Mouse (Mus musculus) neural tube, postnatal 0 days (tissue): Measurements from ENCODE around the gene Smc1b. TPM values are rescaled to one million over a fixed set of nuclear protein-coding genes. Genes with fewer than 3 reads are reported as not detected.

Source experiments
- polyA plus RNA-seq: library from polyadenylated mRNA; unstranded; fragments of >200 nt; fragmentation: Nextera tagmentation; extraction: Ambion mirVana; gene quantifications from 2 replicates; pipeline ENCODE4 v1.2.1, GENCODE M21; 2015

Gene Smc1b
- polyA plus RNA-seq, result 0.09 and 0.21 TPM in 2 replicates

GRCm38 (mm10) chr15:85131275-85132192, at the start of gene Smc1b, which contains the start of gene Ribc2:
Gene Smc1b (minus strand): TSS chr15:85131964.
Gene Ribc2 (plus strand): TSS chr15:85132078.

DNA sequence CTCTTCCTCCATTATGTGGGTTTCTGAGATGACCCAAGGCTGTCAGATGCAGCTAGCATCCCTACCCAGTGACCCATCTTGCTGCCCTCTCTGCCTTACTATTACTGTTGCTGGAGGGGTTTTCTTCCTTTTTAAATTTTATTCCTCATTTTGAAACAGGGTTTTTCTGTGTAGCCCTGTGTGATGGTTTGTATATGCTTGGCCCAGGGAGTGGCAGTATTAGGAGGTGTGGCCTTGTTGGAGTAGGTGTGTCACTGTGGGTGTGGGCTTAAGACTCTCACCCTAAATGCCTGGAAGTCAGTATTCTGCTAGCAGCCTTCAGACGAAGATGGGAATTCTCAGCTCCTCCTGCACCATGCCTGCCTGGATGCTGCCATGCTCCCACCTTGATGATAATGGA, 103.1 kb downstream of the Smc1b start, which contains the start of gene Fam118a:
TSS of gene Fam118a (plus strand) at position 301 of the 400 bp plus-strand sequence.

DNA sequence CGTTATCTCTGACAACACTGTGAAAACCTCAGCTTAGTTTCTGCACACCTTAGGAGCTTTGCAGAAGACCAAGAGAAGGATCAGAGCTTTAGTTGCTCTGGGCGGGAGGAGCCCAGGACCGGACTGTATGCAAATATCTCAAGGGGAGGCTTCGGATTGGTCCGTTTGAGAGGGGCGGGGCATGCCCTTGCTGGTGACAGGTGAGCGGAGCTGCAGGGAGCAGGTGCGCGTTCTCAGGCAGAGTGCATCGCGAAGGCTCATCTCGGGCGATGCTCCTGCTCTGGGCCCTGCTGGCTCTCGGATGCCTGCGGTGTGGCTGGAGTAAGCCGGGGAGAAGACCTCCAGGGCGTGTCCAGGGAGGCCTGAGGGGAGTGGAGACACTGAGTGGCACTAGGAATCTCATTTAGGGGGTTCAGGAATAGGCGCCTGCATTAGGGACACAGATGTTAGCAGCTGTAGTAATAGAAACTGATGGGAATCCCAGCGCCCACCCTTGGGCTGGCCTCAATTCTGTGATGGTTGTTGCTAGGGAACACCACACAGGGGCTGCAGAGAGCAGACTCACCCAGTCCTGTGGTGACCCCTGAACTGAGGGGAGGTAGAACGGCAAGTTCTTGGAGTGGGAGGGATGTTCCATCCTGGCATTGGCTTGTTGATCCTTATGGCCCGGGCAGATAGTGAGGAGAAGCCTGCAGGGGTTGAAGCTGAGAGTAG, 114.7 kb downstream of the Smc1b start, which contains the start of gene Upk3a:
TSS of gene Upk3a (plus strand) at position 191 of the 714 bp plus-strand sequence.

Other genes with a start within 250 kb of the Smc1b start
- 0.70 and 0.87 TPM in 2 replicates for gene Gm29666, start 211.9 kb downstream of the Smc1b start, polyA plus RNA-seq
- 16.5 and 17.5 TPM in 2 replicates for gene Nup50, start 208.6 kb downstream of the Smc1b start, polyA plus RNA-seq
- gene 5031439G07Rik, start 143.4 kb downstream of the Smc1b start, polyA plus RNA-seq, result 33.6 and 53.4 TPM in 2 replicates
- gene Upk3a, start 114.8 kb downstream of the Smc1b start, polyA plus RNA-seq, result 1.7 and 2.5 TPM in 2 replicates
- gene Fam118a, start 103.0 kb downstream of the Smc1b start, polyA plus RNA-seq, result 25.3 and 25.4 TPM in 2 replicates
- gene Ribc2, start 114 bp upstream of the Smc1b start, polyA plus RNA-seq, result 0.76 and 0.94 TPM in 2 replicates
- gene Fbln1, start 74.0 kb upstream of the Smc1b start, polyA plus RNA-seq, result 63.5 and 71.0 TPM in 2 replicates
- 469 and 485 TPM in 2 replicates for gene Atxn10, start 204.3 kb upstream of the Smc1b start, polyA plus RNA-seq